Mouse (Mus musculus) stomach, postnatal 0 days (tissue): ENCODE measurements around the gene Olfr545.

Experiments
- CTCF ChIP-seq: IDR thresholded peaks from 2 replicates; pipeline ENCODE4 v1.5.1; 2016; ENCODE audit warnings: antibody characterized with exemption, low read depth, mild to moderate bottlenecking, moderate library complexity
- EP300 ChIP-seq: optimal IDR thresholded peaks from 2 replicates; pipeline ENCODE3; 2016; ENCODE audit warnings: antibody characterized with exemption

DNA sequence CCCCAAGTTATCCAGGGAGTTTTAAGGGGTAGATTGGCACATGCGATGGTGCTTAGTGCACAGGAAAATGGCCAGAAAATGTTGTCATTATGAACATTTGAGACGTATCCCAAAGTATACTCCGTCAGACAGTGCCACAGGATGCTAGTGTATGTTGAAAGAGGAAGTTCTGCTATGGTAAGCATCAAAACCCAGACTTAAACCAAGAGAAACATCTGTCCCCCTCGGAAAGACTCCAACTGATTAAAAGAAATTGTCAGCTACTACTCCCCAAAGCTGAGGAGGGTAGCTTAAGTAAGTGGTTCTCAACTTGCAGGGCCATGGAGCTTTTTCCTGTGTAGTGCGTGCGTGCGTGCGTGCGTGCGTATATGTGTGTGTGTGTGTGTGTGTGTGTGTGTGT is 12.6 kb upstream of the Olfr545 start:
- TF ChIP-seq CTCF, result no peak
- no peak for TF ChIP-seq EP300
